Mouse (Mus musculus): ENCODE results near the gene Cwc22.

DNA sequence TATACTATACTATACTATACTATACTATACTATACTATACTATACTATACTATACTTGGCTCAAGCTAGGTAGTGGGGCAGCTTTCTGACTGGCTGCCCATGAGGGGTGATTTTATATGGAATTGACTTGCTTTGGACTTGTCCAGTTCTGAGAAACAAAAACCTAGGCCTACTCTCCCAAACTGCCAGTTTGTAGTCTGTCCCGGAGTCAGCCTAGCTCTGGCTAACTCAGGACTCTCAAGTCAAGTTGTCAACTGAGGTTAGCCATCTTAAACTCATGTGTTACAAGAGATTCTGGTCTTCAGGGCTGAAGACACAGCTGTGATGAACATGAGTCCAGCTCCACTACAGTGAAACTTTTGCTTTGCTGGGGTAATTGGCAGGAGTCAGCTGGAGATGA, 3.3 kb upstream of the Cwc22 start:
- no peak for TF ChIP-seq GATA1 (IDR thresholded peaks at IDR 0.05; ENCODE audit: low read length)
- no peak for TF ChIP-seq TAL1 (IDR thresholded peaks at IDR 0.05; ENCODE audit: low read length)

Measured in erythroblast, embryonic 14.5 days (primary cell).